Mouse (Mus musculus) MEL (cell line): ENCODE results near the gene Stk19. TPM values are rescaled to one million over a fixed set of nuclear protein-coding genes. Genes with fewer than 3 reads are reported as not detected.

Experiments used
- DNase-seq: peaks from one replicate; pipeline ENCODE4 v3.0.0; 2011; ENCODE audit warnings: low read depth, low spot score
- H3K27ac ChIP-seq: 2 replicates; pipeline ENCODE4 v1.5.1; 2012; ENCODE audit warnings: low read depth, mild to moderate bottlenecking, control low read depth, low read length, moderate library complexity; ENCODE audit not compliant: control insufficient read depth
- H3K27me3 ChIP-seq, 2 experiments: fragments of 150-350 bp in 1 of 2; sonication (generic) in 1 of 2; 2 replicates each; pipeline ENCODE4 v1.6.1; 2012; ENCODE audit warnings: low read length in 2 of 2, mild to moderate bottlenecking in 2 of 2, improper control_type of control experiment in 1 of 2, moderate library complexity in 1 of 2; ENCODE audit not compliant: insufficient read depth in 2 of 2, control insufficient read depth in 1 of 2
- H3K36me3 ChIP-seq, 2 experiments: 2 replicates each; pipeline ENCODE4 v1.6.1; 2012 to 2014; ENCODE audit warnings: low read length in 2 of 2, improper control_type of control experiment in 1 of 2, inconsistent platforms in 1 of 2, mild to moderate bottlenecking in 1 of 2; ENCODE audit not compliant: insufficient read depth in 2 of 2, control insufficient read depth in 1 of 2
- H3K4me1 ChIP-seq, 2 experiments: fragments of 150-350 bp in 1 of 2; sonication (generic) in 1 of 2; 2 replicates each; pipeline ENCODE4 v1.6.1; 2012; ENCODE audit warnings: low read length in 2 of 2, improper control_type of control experiment in 1 of 2, mild to moderate bottlenecking in 1 of 2; ENCODE audit not compliant: insufficient read depth in 2 of 2, control insufficient read depth in 1 of 2
- H3K4me3 ChIP-seq, 2 experiments: fragments of 150-350 bp in 1 of 2; sonication (generic) in 1 of 2; 2 replicates each; pipeline ENCODE4 v1.5.1; 2012; ENCODE audit warnings: low read depth in 2 of 2, low read length in 2 of 2, mild to moderate bottlenecking in 2 of 2, moderate library complexity in 2 of 2, control low read depth in 1 of 2, improper control_type of control experiment in 1 of 2; ENCODE audit not compliant: control insufficient read depth in 1 of 2, insufficient read depth in 1 of 2
- H3K79me2 ChIP-seq: 2 replicates; pipeline ENCODE4 v1.6.1; 2012; ENCODE audit warnings: mild to moderate bottlenecking, low read length, moderate library complexity; ENCODE audit not compliant: control insufficient read depth, poor library complexity, insufficient read depth
- H3K9ac ChIP-seq: 2 replicates; pipeline ENCODE4 v1.6.1; 2012; ENCODE audit warnings: low read depth, mild to moderate bottlenecking, control low read depth, low read length, moderate library complexity; ENCODE audit not compliant: control insufficient read depth, poor library complexity, severe bottlenecking
- H3K9me3 ChIP-seq: fragments of 150-350 bp; sonication (generic); replicated peaks from 2 replicates; pipeline ENCODE4 v1.6.1; 2012; ENCODE audit warnings: mild to moderate bottlenecking, low read length, improper control_type of control experiment, moderate library complexity; ENCODE audit not compliant: insufficient read depth
- CHD1 ChIP-seq: IDR thresholded peaks from 2 replicates; pipeline ENCODE4 v1.6.1; 2012; ENCODE audit warnings: low read depth, mild to moderate bottlenecking, inconsistent platforms, low read length, improper control_type of control experiment
- CHD2 ChIP-seq: IDR thresholded peaks from 2 replicates; pipeline ENCODE4 v1.6.1; 2011; ENCODE audit warnings: low read length, improper control_type of control experiment
- CTCF ChIP-seq, 3 experiments: IDR thresholded peaks in 2 of 3; conservative IDR thresholded peaks in 1 of 3; 2 replicates each; pipeline ENCODE4 v1.5.1; 2011 to 2012; ENCODE audit warnings: low read length in 3 of 3, low read depth in 2 of 3, mild to moderate bottlenecking in 2 of 3, improper control_type of control experiment in 1 of 3, inconsistent platforms in 1 of 3, mixed read lengths in 1 of 3, moderate library complexity in 1 of 3; ENCODE audit not compliant: control insufficient read depth in 1 of 3, insufficient read depth in 1 of 3, poor library complexity in 1 of 3, severe bottlenecking in 1 of 3
- E2F4 ChIP-seq: IDR thresholded peaks from 2 replicates; pipeline ENCODE4 v1.6.1; 2011; ENCODE audit warnings: low read depth, low read length, improper control_type of control experiment, borderline replicate concordance
- ELF1 ChIP-seq: IDR thresholded peaks from 2 replicates; pipeline ENCODE4 v1.6.1; 2014; ENCODE audit warnings: low read depth, mild to moderate bottlenecking, inconsistent platforms, low read length, improper control_type of control experiment, moderate library complexity
- EP300 ChIP-seq, 2 experiments: IDR thresholded peaks; 2 replicates each; pipeline ENCODE4 v1.6.1; 2011; ENCODE audit warnings: improper control_type of control experiment in 2 of 2, low read length in 2 of 2, low read depth in 1 of 2, mild to moderate bottlenecking in 1 of 2
- ETS1 ChIP-seq: IDR thresholded peaks from 2 replicates; pipeline ENCODE4 v1.6.1; 2012; ENCODE audit warnings: low read depth, mild to moderate bottlenecking, inconsistent platforms, low read length, improper control_type of control experiment, moderate library complexity
- GABPA ChIP-seq: IDR thresholded peaks from 2 replicates; pipeline ENCODE4 v1.6.1; 2012; ENCODE audit warnings: low read depth, mild to moderate bottlenecking, inconsistent platforms, low read length, improper control_type of control experiment, moderate library complexity
- GATA1 ChIP-seq: IDR thresholded peaks from 2 replicates; pipeline ENCODE4 v1.6.1; 2011; ENCODE audit warnings: low read depth, low read length, improper control_type of control experiment
- HCFC1 ChIP-seq: IDR thresholded peaks from 2 replicates; pipeline ENCODE4 v1.6.1; 2012; ENCODE audit warnings: low read depth, mild to moderate bottlenecking, inconsistent platforms, low read length, improper control_type of control experiment, moderate library complexity
- KAT2A ChIP-seq: conservative IDR thresholded peaks from 2 replicates; pipeline ENCODE4 v1.6.1; 2012; ENCODE audit warnings: low read depth, low read length, improper control_type of control experiment, inconsistent platforms
- MAX ChIP-seq: IDR thresholded peaks from 2 replicates; pipeline ENCODE4 v1.6.1; 2011; ENCODE audit warnings: low read length, improper control_type of control experiment
- MAZ ChIP-seq: IDR thresholded peaks from 2 replicates; pipeline ENCODE4 v1.6.1; 2012; ENCODE audit warnings: low read depth, mild to moderate bottlenecking, inconsistent platforms, low read length, improper control_type of control experiment
- MEF2A ChIP-seq: IDR thresholded peaks from 2 replicates; pipeline ENCODE4 v1.6.1; 2014; ENCODE audit warnings: low read depth, mild to moderate bottlenecking, inconsistent platforms, low read length, improper control_type of control experiment; ENCODE audit not compliant: poor library complexity, insufficient replicate concordance, severe bottlenecking; ENCODE audit errors: extremely low read depth
- MXI1 ChIP-seq: IDR thresholded peaks from 2 replicates; pipeline ENCODE4 v1.6.1; 2011; ENCODE audit warnings: mild to moderate bottlenecking, low read depth, low read length, improper control_type of control experiment
- MYC ChIP-seq: IDR thresholded peaks from 2 replicates; pipeline ENCODE4 v1.6.1; 2011; ENCODE audit warnings: low read depth, mild to moderate bottlenecking, low read length, improper control_type of control experiment, moderate library complexity
- NELFE ChIP-seq: IDR thresholded peaks from 2 replicates; pipeline ENCODE4 v1.6.1; 2011; ENCODE audit warnings: low read depth, low read length, improper control_type of control experiment
- NRF1 ChIP-seq: IDR thresholded peaks from 2 replicates; pipeline ENCODE4 v1.6.1; 2014; ENCODE audit warnings: low read depth, mild to moderate bottlenecking, inconsistent platforms, low read length, improper control_type of control experiment, moderate library complexity; ENCODE audit not compliant: poor library complexity, insufficient read depth, severe bottlenecking
- POLR2A ChIP-seq, 2 experiments: IDR thresholded peaks; 2 replicates each; pipeline ENCODE4 v1.6.1; 2011 to 2012; ENCODE audit warnings: low read length in 2 of 2, mild to moderate bottlenecking in 2 of 2, control low read depth in 1 of 2, improper control_type of control experiment in 1 of 2, low read depth in 1 of 2, moderate library complexity in 1 of 2; ENCODE audit not compliant: control insufficient read depth in 1 of 2, insufficient read depth in 1 of 2, poor library complexity in 1 of 2
- POLR2AphosphoS2 ChIP-seq: IDR thresholded peaks from 2 replicates; pipeline ENCODE4 v1.6.1; 2011; ENCODE audit warnings: low read length, improper control_type of control experiment
- RCOR1 ChIP-seq: IDR thresholded peaks from 2 replicates; pipeline ENCODE4 v1.6.1; 2012; ENCODE audit warnings: low read depth, mild to moderate bottlenecking, inconsistent platforms, low read length, improper control_type of control experiment
- SIN3A ChIP-seq: IDR thresholded peaks from 2 replicates; pipeline ENCODE4 v1.6.1; 2012; ENCODE audit warnings: low read length, improper control_type of control experiment, inconsistent platforms
- SMC3 ChIP-seq: IDR thresholded peaks from 2 replicates; pipeline ENCODE4 v1.6.1; 2011; ENCODE audit warnings: low read depth, low read length, improper control_type of control experiment
- TAL1 ChIP-seq: IDR thresholded peaks from 2 replicates; pipeline ENCODE4 v1.6.1; 2012; ENCODE audit warnings: mild to moderate bottlenecking, inconsistent platforms, low read length, moderate library complexity, mixed read lengths
- TBP ChIP-seq: IDR thresholded peaks from 2 replicates; pipeline ENCODE4 v1.8.0; 2011; ENCODE audit warnings: low read depth, low read length, improper control_type of control experiment
- TCF12 ChIP-seq: IDR thresholded peaks from 2 replicates; pipeline ENCODE4 v1.6.1; 2014; ENCODE audit warnings: low read depth, mild to moderate bottlenecking, inconsistent platforms, low read length, improper control_type of control experiment, moderate library complexity
- USF1 ChIP-seq: IDR thresholded peaks from 2 replicates; pipeline ENCODE4 v1.6.1; 2014; ENCODE audit warnings: low read depth, mild to moderate bottlenecking, inconsistent platforms, low read length, improper control_type of control experiment, moderate library complexity
- USF2 ChIP-seq, 2 experiments: IDR thresholded peaks; 2 replicates each; pipeline ENCODE4 v1.6.1; 2011 to 2012; ENCODE audit warnings: improper control_type of control experiment in 2 of 2, low read length in 2 of 2, borderline replicate concordance in 1 of 2, inconsistent platforms in 1 of 2, low read depth in 1 of 2, mild to moderate bottlenecking in 1 of 2; ENCODE audit not compliant: insufficient read depth in 1 of 2
- ZC3H11A ChIP-seq: IDR thresholded peaks from 2 replicates; pipeline ENCODE4 v1.6.1; 2012; ENCODE audit warnings: low read depth, mild to moderate bottlenecking, inconsistent platforms, low read length, improper control_type of control experiment
- ZKSCAN1 ChIP-seq: IDR thresholded peaks from 2 replicates; pipeline ENCODE4 v1.6.1; 2012; ENCODE audit warnings: low read depth, mild to moderate bottlenecking, inconsistent platforms, low read length, improper control_type of control experiment, moderate library complexity
- ZMIZ1 ChIP-seq: IDR thresholded peaks from 2 replicates; pipeline ENCODE4 v1.6.1; 2012; ENCODE audit warnings: low read depth, mild to moderate bottlenecking, inconsistent platforms, low read length, improper control_type of control experiment, moderate library complexity
- ZNF384 ChIP-seq: IDR thresholded peaks from 2 replicates; pipeline ENCODE4 v1.6.1; 2012; ENCODE audit warnings: low read depth, mild to moderate bottlenecking, inconsistent platforms, low read length, improper control_type of control experiment
- polyA plus RNA-seq, 2 experiments: library from polyadenylated mRNA; stranded (reverse) in 1 of 2; unstranded in 1 of 2; fragments of >175 nt in 1 of 2; fragments of >200 nt in 1 of 2; gene quantifications; 2 replicates each; pipeline versions ENCODE4 v1.2.1 to v1.2.4; 2012; ENCODE audit warnings: low replicate concordance in 2 of 2, low read depth in 1 of 2; ENCODE audit not compliant: insufficient read length in 2 of 2, insufficient read depth in 1 of 2, missing spikeins in 1 of 2
- total RNA-seq: library from RNA; depleted of rRNA; stranded (reverse); fragments of 300-350 nt; gene quantifications from 2 replicates; pipeline ENCODE4 v1.2.3, GENCODE M21; 2012; rRNA removed

Stk19 gene
- total RNA-seq (33.6 and 43.3 TPM in 2 replicates), polyA plus RNA-seq (10 to 100 TPM in 1 of 2 experiments, not detected in 1; 56.5 TPM)

GRCm38 (mm10) chr17:34836856-34837221 lies at the start of gene Stk19, which contains the start of gene Dxo:
Gene Stk19, minus strand, starts transcription at chr17:34836945.
Gene Dxo, plus strand, starts transcription at chr17:34837019.
- peak; percentile 97 for DNase-seq

GRCm38 (mm10) chr17:34885615-34886014 lies 48.9 kb upstream of the Stk19 start:
- Histone ChIP-seq H3K27ac (no peak overlapping the region), H3K4me1 (no peaks in the 10 kb centered on the region), H3K36me3 (no peaks in the 10 kb centered on the region), H3K79me2 (no peaks in the 10 kb centered on the region), H3K27me3 (no peaks in the 10 kb centered on the region), H3K9ac (no peak overlapping the region), H3K9me3 (no peaks in the 10 kb centered on the region), H3K4me3 (no peak overlapping the region)
- DNase-seq, result no peak
- TF ChIP-seq NRF1 (no peak), POLR2AphosphoS2 (no peak), MEF2A (no peak), ZNF384 (no peak), CHD1 (no peak), SMC3 (no peak), TCF12 (no peak), MAX (no peak), SIN3A (no peak), NELFE (no peak), ZKSCAN1 (no peak), RCOR1 (no peak), CHD2 (no peak), MXI1 (no peak), MYC (no peak), USF2 (IDR thresholded peaks at IDR 0.05; ENCODE audit: borderline replicate concordance in 1 of 2, insufficient read depth in 1 of 2, low read depth in 1 of 2, low read length in 2 of 2) (no peak), USF1 (no peak), TBP (no peak), ZC3H11A (no peak)

More at GRCm38 (mm10) chr17:34836856-34837221, at the start of gene Stk19, which contains the start of gene Dxo:
- Histone ChIP-seq H3K4me1 (peaks cover 0 to 8% of the 10 kb centered on the region in 2 experiments; a peak in 2 of 4 replicates), H3K27ac (peak within 1 kb of the TSS; percentile 51), H3K36me3 (no peaks in the 10 kb centered on the region; a peak in 2 of 4 replicates), H3K9me3 (no peaks in the 10 kb centered on the region), H3K4me3 (peak within 1 kb of the TSS; percentile 91 to 96), H3K79me2 (peaks cover 7% of the 10 kb centered on the region), H3K9ac (peak within 1 kb of the TSS; percentile 87), H3K27me3 (no peaks in the 10 kb centered on the region)
- TF ChIP-seq ZC3H11A, result peak; percentile 34; the same call in 1 of the 2 replicates
- peak; percentile 90 for TF ChIP-seq MAZ
- TF ChIP-seq GABPA, result 0 out of 2 replicates have a peak, but pooled peaks have one; percentile 46
- no peak for TF ChIP-seq MEF2A
- peak; percentile 99 for TF ChIP-seq ELF1
- peak; percentile 74 for TF ChIP-seq NELFE
- peak; percentile 47 for TF ChIP-seq TCF12
- peak; percentile 45 for TF ChIP-seq ETS1
- TF ChIP-seq HCFC1, result peak; percentile 97
- 0 out of 2 replicates have a peak, but pooled peaks have one; percentile 9 for TF ChIP-seq USF1
- TF ChIP-seq CHD1, result no peak
- TF ChIP-seq E2F4, result peak; percentile 89; the same call in 1 of the 2 replicates
- TF ChIP-seq NRF1, result peak; percentile 36; the same call in 1 of the 2 replicates
- no peak for TF ChIP-seq USF2 (IDR thresholded peaks at IDR 0.05; ENCODE audit: borderline replicate concordance in 1 of 2, insufficient read depth in 1 of 2, low read depth in 1 of 2, low read length in 2 of 2)
- TF ChIP-seq GATA1, result no peak
- TF ChIP-seq MYC, result peak; percentile 57; the same call in 1 of the 2 replicates
- no peak for TF ChIP-seq TAL1
- peak; percentile 90 for TF ChIP-seq MXI1
- TF ChIP-seq SIN3A, result peak; percentile 100
- TF ChIP-seq POLR2A (IDR thresholded peaks at IDR 0.05; ENCODE audit: control insufficient read depth in 1 of 2, insufficient read depth in 1 of 2, low read depth in 1 of 2, low read length in 2 of 2, poor library complexity in 1 of 2), result peak; percentile 87
- TF ChIP-seq EP300 (IDR thresholded peaks at IDR 0.05; ENCODE audit: low read depth in 1 of 2, low read length in 2 of 2), result no peak
- TF ChIP-seq MAX, result peak; percentile 54; the same call in 1 of the 2 replicates
- peak; percentile 83; the same call in 1 of the 2 replicates for TF ChIP-seq KAT2A
- no peak for TF ChIP-seq RCOR1
- peak; percentile 79 for TF ChIP-seq ZMIZ1
- TF ChIP-seq CTCF (IDR thresholded peaks at IDR 0.05 in 2 of 3, conservative IDR thresholded peaks at IDR 0.05 in 1 of 3; ENCODE audit: control insufficient read depth in 1 of 3, insufficient read depth in 1 of 3, low read depth in 2 of 3, low read length in 3 of 3, poor library complexity in 1 of 3, severe bottlenecking in 1 of 3), result no peak
- TF ChIP-seq TBP, result peak; percentile 48; the same call in 1 of the 2 replicates
- peak; percentile 87 for TF ChIP-seq POLR2AphosphoS2
